Mouse (Mus musculus): ENCODE measurements around the gene Pramef17.
"Not testable (repeated sequence)": the region's sequence is repeated elsewhere in the genome, so short reads cannot be mapped to it uniquely, and the experiment has no call there.

- not testable (repeated sequence) for TF ChIP-seq CTCF, EP300 (IDR thresholded peaks at IDR 0.05; ENCODE audit: low read depth)
Observed at GRCm38 (mm10) chr4:143966850-143967249, 27.3 kb downstream of the Pramef17 start, which contains the start of gene Gm13101.

Measured in heart, postnatal 0 days (tissue).